Mouse (Mus musculus) embryonic facial prominence, embryonic 11.5 days (tissue): ENCODE measurements around the gene Casp9. TPM values are rescaled to one million over a fixed set of nuclear protein-coding genes. Genes with fewer than 3 reads are reported as not detected.

Experiments used
- ATAC-seq: fragments of 200-750 bp; cut with Nextera tagmentation; replicated peaks from 2 replicates; pipeline ENCODE4 v1.8.0; 2017; ENCODE audit warnings: low read depth; ENCODE audit not compliant: insufficient number of reproducible peaks, low FRiP score, low TSS enrichment
- DNase-seq: peaks from one replicate; pipeline ENCODE4 v3.0.0-alpha.2; 2015; ENCODE audit warnings: low spot score
- H3K27ac ChIP-seq: fragments of 300-500 bp; sonication (generic); replicated peaks from 2 replicates; pipeline ENCODE4 v1.5.1; 2014; ENCODE audit warnings: mild to moderate bottlenecking, low read depth, low read length, control low read depth
- H3K27me3 ChIP-seq: fragments of 300-500 bp; sonication (generic); 2 replicates; pipeline ENCODE4 v1.6.1; 2014; ENCODE audit warnings: mild to moderate bottlenecking, low read length, moderate library complexity, mixed read lengths; ENCODE audit not compliant: control insufficient read depth, insufficient read depth
- H3K36me3 ChIP-seq: fragments of 300-500 bp; sonication (generic); replicated peaks from 2 replicates; pipeline ENCODE4 v1.6.1; 2014; ENCODE audit warnings: low read depth, mild to moderate bottlenecking, low read length, moderate library complexity, mixed read lengths; ENCODE audit not compliant: control insufficient read depth, insufficient read depth
- H3K4me1 ChIP-seq: fragments of 300-500 bp; sonication (generic); 2 replicates; pipeline ENCODE4 v1.6.1; 2014; ENCODE audit warnings: low read length, mixed read lengths; ENCODE audit not compliant: control insufficient read depth, insufficient read depth
- H3K4me2 ChIP-seq: fragments of 300-500 bp; sonication (generic); 2 replicates; pipeline ENCODE4 v1.6.1; 2014; ENCODE audit warnings: low read depth, mild to moderate bottlenecking, control low read depth, low read length, moderate library complexity
- H3K4me3 ChIP-seq: fragments of 300-500 bp; sonication (generic); 2 replicates; pipeline ENCODE4 v1.5.1; 2014; ENCODE audit warnings: low read depth, low read length, control low read depth
- H3K9ac ChIP-seq: fragments of 300-500 bp; sonication (generic); replicated peaks from 2 replicates; pipeline ENCODE4 v1.6.1; 2014; ENCODE audit warnings: mild to moderate bottlenecking, control low read depth, low read length
- H3K9me3 ChIP-seq: fragments of 300-500 bp; sonication (generic); replicated peaks from 2 replicates; pipeline ENCODE4 v1.6.1; 2016; ENCODE audit warnings: mild to moderate bottlenecking, low read length, inconsistent platforms, mixed read lengths; ENCODE audit not compliant: control insufficient read depth
- WGBS: fragments of 180-500 bp; shearing (Covaris S2); extraction: QIAGEN DNeasy Blood & Tissue Kit; methylation state at CpG from one replicate; pipeline ENCODE4 v1.1.7; 2014; 5-methylcytosine and 5-hydroxymethylcytosine counted together
- polyA plus RNA-seq: library from polyadenylated mRNA; unstranded; fragments of >200 nt; fragmentation: Nextera tagmentation; extraction: Ambion mirVana; gene quantifications from 2 replicates; pipeline ENCODE4 v1.2.1, GENCODE M21; 2014

Gene Casp9
- polyA plus RNA-seq, 1 experiment from 2014 or later: 13.3 TPM

DNA sequence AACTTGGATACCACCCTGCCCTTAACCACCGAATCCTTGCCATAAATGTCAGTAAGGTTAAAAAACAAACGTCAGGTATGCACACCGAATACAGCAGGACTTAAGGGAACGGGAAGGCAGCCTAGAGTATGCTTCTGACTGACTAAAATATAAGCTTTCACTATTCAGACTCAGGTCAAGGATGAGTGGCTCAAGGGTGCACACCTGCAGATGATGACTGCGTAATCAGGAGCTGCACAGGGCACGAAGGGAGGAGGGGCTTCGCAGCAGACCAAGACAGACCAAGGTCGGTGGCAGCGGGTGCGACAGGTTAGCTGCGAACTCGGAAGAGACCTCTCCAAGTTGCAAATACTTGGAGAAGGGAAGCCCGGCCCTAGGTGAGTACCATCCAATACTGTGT is 7.3 kb upstream of the Casp9 start:
- no peak for ATAC-seq
- Histone ChIP-seq H3K4me1 (peaks cover 4% of the 10 kb centered on the region; the same call in 1 of the 2 replicates), H3K9ac (no peak overlapping the region), H3K9me3 (no peaks in the 10 kb centered on the region), H3K27me3 (no peaks in the 10 kb centered on the region), H3K36me3 (no peaks in the 10 kb centered on the region; the same call in 1 of the 2 replicates), H3K4me2 (no peak overlapping the region), H3K27ac (no peak overlapping the region), H3K4me3 (no peak overlapping the region)
- DNase-seq: no peak
- 89% methylated on average over 13 of the region's 13 CpGs for WGBS

DNA sequence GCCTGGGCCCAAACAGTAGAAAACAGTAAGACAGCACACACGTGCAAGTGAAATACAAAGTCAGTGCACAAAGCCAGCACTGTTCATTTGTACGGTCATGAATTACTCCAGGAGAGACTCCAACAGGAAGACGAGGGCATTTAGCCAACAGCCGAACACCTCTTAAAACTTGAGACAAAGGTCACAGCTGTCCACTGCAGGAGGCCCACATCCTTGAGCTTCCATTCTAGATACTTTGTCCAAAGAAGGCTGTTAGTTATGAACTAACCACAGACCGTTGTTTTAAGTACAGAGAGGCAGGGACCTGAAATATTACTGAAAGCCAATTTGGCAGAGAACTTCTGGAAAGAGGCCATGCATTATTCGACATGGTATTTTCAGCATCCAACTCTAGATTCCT is 6.4 kb upstream of the Casp9 start:
- H3K27me3 ChIP-seq: no peaks in the 10 kb centered on the region
- no peaks in the 10 kb centered on the region for H3K36me3 ChIP-seq
- H3K9me3 ChIP-seq: no peaks in the 10 kb centered on the region
- no peak overlapping the region for H3K27ac ChIP-seq
- no peak for DNase-seq
- H3K4me2 ChIP-seq: no peak overlapping the region
- no peak overlapping the region for H3K4me3 ChIP-seq
- peaks cover 4% of the 10 kb centered on the region; the same call in 1 of the 2 replicates for H3K4me1 ChIP-seq
- ATAC-seq: no peak
- 85% methylated on average over 6 of the region's 6 CpGs for WGBS
- no peak overlapping the region for H3K9ac ChIP-seq

DNA sequence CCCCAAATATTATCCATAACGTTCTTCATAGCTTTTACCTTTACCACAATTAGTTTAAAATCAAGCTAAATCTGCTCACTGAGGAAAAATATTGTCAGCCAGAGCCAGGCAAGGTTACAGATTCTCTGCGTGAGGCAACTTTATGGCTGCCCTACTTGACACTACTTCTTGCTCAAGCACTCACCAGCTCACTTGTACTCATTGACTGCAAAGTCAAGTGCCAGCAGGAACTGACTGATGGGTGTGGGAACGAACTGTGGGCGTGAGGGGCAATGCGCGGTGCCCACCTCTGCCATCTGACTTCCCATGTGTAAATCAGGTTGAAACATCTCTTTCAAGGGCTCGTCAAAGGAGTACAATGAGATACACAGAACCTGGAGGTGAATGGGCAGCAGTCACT is 6.0 kb upstream of the Casp9 start:
- Histone ChIP-seq H3K9me3 (no peaks in the 10 kb centered on the region), H3K4me1 (peaks cover 4% of the 10 kb centered on the region; the same call in 1 of the 2 replicates), H3K4me3 (no peak overlapping the region), H3K27ac (no peak overlapping the region), H3K9ac (no peak overlapping the region), H3K4me2 (no peak overlapping the region), H3K36me3 (no peaks in the 10 kb centered on the region), H3K27me3 (no peaks in the 10 kb centered on the region)
- no peak for DNase-seq
- ATAC-seq: no peak
- 91% methylated on average over 7 of the region's 7 CpGs for WGBS

DNA sequence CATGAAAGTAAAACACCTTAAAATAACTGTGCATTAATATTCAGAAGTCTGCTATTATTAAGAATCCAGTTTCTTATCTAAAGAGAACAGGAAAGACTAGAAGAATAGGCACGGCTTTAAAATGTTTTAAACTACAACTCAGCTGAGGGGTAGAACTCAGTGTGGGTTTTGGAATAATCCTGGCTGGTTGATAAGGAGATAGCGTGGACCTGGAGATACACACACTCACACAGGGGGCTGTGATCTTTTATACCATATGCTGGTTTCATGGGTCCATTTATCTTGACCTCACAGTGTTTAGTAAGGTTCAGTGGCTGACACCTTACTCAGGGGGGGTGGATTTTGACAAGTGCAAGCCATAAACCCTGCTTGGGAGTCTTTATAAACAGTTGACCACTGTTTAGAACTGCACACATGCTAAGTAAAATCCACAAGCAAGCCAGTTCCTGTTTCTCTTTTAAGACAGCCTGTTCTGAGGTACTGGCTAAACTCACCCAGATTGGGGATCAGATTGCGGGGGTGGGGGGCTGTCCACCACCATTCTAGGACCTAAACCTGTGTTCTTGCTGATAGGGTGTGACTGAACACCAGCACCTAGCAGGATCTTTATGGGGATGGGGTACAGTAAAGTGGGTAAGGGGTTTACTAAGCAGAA is 3.7 kb upstream of the Casp9 start:
- DNase-seq (peak; percentile 3), ATAC-seq (0 out of 2 replicates have a peak, but pooled peaks have one; percentile 6)
- H3K9me3 ChIP-seq: no peaks in the 10 kb centered on the region
- peak overlapping the region; percentile 96 for H3K4me3 ChIP-seq
- H3K4me1 ChIP-seq: peaks cover 4% of the 10 kb centered on the region; the same call in 1 of the 2 replicates
- no peaks in the 10 kb centered on the region for H3K27me3 ChIP-seq
- H3K4me2 ChIP-seq: peak overlapping the region; percentile 76
- H3K27ac ChIP-seq: 0 out of 2 replicates have a peak overlapping the region, but pooled peaks have one; percentile 52
- WGBS: 59% methylated on average over 3 of the region's 3 CpGs
- no peaks in the 10 kb centered on the region for H3K36me3 ChIP-seq
- peak overlapping the region; percentile 90 for H3K9ac ChIP-seq

DNA sequence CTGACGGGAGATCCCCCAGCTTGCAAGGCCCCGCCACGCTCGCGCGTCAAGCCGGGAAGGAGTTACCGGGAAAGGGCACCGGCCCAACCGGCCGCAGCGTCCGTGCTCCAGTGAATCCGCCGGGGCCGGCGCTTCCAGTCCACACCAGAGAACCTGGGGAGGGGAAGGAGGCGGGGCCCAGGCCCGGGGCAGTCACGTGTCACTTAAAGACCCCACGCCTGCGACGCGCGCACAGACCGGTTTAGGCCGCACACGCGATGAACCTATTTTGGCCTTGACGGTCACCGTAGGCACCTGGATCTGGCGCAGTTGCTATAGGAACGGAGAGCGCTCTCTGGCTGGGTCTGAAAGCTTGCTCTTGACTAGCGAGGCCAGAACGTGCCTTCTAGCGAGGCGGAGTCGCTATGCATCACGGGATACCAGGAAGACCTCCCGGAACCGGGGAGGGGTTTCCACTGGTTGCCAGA is 2.9 kb upstream of the Casp9 start, which contains the start of gene Dnajc16:
Gene Dnajc16 (minus strand): TSS at position 408 of the 467 bp plus-strand sequence.
- peak within 1 kb of the TSS; percentile 76 for H3K4me2 ChIP-seq
- no peaks in the 10 kb centered on the region for H3K27me3 ChIP-seq
- peak; percentile 99 for DNase-seq
- H3K4me1 ChIP-seq: peaks cover 4% of the 10 kb centered on the region; the same call in 1 of the 2 replicates
- H3K4me3 ChIP-seq: peak within 1 kb of the TSS; percentile 96
- no peaks in the 10 kb centered on the region for H3K9me3 ChIP-seq
- ATAC-seq: peak; percentile 92
- WGBS: under 1% methylated on average over 36 of the region's 42 CpGs
- H3K36me3 ChIP-seq: no peaks in the 10 kb centered on the region
- peak within 1 kb of the TSS; percentile 90 for H3K9ac ChIP-seq
- 0 out of 2 replicates have a peak within 1 kb of the TSS, but pooled peaks have one; percentile 52 for H3K27ac ChIP-seq

DNA sequence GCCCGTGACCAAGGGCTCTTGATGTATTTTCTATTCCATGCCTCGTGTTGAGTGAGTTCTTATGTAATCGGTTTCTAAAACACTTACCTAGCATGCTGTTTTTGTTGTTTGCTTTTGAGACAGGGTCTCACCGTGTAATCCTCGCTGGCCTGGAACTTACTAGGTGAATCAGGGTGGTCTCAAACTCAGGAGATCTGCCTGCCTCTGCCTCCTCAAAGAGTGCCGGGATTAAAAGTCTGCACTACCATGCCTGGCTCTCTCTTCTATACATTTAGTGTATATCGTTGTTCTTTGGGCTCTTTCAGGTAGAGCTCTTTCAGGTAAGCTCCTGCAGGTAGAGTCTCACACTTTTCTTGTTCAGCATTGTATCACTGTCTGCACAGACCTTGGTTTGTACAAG is 1.9 kb upstream of the Casp9 start:
- no peak overlapping the region for H3K4me3 ChIP-seq
- H3K27ac ChIP-seq: no peak overlapping the region
- no peaks in the 10 kb centered on the region for H3K36me3 ChIP-seq
- no peak for ATAC-seq
- no peaks in the 10 kb centered on the region for H3K9me3 ChIP-seq
- H3K4me1 ChIP-seq: peaks cover 4% of the 10 kb centered on the region; the same call in 1 of the 2 replicates
- H3K4me2 ChIP-seq: no peak overlapping the region
- WGBS: 92% methylated on average over 7 of the region's 7 CpGs
- no peak for DNase-seq
- H3K9ac ChIP-seq: no peak overlapping the region
- H3K27me3 ChIP-seq: no peaks in the 10 kb centered on the region

DNA sequence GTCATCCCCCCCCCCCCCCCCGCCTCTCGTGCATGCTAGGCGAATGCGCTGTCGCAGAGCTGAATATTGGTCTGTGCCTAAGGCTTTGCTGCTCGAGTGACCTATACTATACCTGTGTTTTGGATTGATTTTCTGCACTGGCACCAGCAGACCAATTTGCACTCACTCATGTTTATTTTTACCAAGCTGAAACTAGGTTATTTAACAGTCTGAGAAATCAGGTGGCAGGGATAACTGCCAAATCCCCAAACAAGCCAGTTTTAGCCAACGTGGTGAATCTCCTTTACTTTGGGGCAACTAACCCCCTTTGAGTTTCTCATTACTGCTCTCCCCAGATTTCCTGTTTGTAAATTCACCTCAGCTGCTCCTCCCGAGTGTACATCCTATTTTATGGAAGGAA is 1.5 kb upstream of the Casp9 start:
- Histone ChIP-seq H3K9me3 (no peaks in the 10 kb centered on the region), H3K4me3 (no peak overlapping the region), H3K9ac (no peak overlapping the region), H3K36me3 (no peaks in the 10 kb centered on the region), H3K4me2 (no peak overlapping the region), H3K27ac (no peak overlapping the region), H3K27me3 (no peaks in the 10 kb centered on the region), H3K4me1 (peaks cover 4% of the 10 kb centered on the region; the same call in 1 of the 2 replicates)
- DNase-seq (no peak), ATAC-seq (no peak)
- 87% methylated on average over 8 of the region's 8 CpGs for WGBS

DNA sequence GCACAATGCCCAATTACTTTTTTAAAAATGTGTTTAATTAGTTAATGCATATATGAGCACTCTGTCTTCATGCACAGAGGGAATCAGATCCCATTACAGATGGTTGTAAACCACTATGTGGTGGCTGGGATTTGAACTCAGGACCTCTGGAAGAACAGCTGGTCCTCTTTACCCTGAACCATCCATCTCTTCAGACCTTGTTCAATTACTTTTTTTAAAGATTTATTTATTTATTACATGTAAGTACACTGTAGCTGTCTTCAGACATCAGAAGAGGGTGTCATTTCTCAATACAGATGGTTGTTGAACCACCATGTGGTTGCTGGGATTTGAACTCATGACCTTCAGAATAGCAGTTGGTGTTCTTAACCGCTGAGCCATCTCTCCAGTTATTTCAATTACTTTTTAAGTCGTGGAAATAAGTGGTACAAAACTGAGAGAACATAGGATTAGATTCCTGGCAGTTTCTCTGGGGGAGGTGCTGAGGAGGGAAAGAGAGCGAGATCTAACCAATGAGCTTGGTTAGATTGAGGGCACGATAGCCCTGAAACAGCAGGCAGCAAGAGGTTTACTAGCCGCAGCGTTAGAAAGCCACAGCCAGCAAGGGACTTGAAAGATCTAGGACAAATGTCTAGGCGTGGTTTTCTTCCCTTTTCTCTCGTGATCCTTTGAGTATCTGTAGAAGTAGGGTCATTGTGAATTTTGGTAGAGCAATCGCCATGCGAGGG is 694 bp upstream of the Casp9 start:
- peak overlapping the region; percentile 60 for H3K4me3 ChIP-seq
- peak overlapping the region; percentile 32 for H3K4me2 ChIP-seq
- H3K36me3 ChIP-seq: no peaks in the 10 kb centered on the region
- DNase-seq: no peak
- peaks cover 4% of the 10 kb centered on the region; the same call in 1 of the 2 replicates for H3K4me1 ChIP-seq
- H3K27ac ChIP-seq: peak overlapping the region; percentile 74
- 13% methylated on average over 10 of the region's 10 CpGs for WGBS
- ATAC-seq: no peak
- H3K9me3 ChIP-seq: no peaks in the 10 kb centered on the region
- H3K27me3 ChIP-seq: no peaks in the 10 kb centered on the region
- H3K9ac ChIP-seq: peak overlapping the region; percentile 4
